Mouse (Mus musculus): ENCODE measurements at regions not wholly inside any gene's neighbourhood (a gene's known extent, or its start where the extent isn't known, plus 50 kb on each side); places are given as distances from the start of the nearest gene placed in this dataset.

GRCm38 (mm10) chr9:94424438-94425135, 113.3 kb downstream of the 1190002N15Rik start:
- H3K4me1 ChIP-seq = no peaks in the 10 kb centered on the region
- no peaks in the 10 kb centered on the region for H3K36me3 ChIP-seq
- DNase-seq (ENCODE audit: low spot score) = no peak
- no peak overlapping the region for H3K4me3 ChIP-seq
- H3K9me3 ChIP-seq (replicated peaks) = no peaks in the 10 kb centered on the region
- H3K27me3 ChIP-seq (ENCODE audit: low read depth, poor library complexity, severe bottlenecking) = no peaks in the 10 kb centered on the region
- 87% methylated on average over 5 of the region's 5 CpGs for WGBS
- H3K27ac ChIP-seq (replicated peaks) = no peak overlapping the region

GRCm38 (mm10) chr9:94410546-94410945, 127.3 kb downstream of the 1190002N15Rik start:
- Histone ChIP-seq H3K27me3 (ENCODE audit: low read depth, poor library complexity, severe bottlenecking) (no peaks in the 10 kb centered on the region), H3K4me1 (peaks cover 27% of the 10 kb centered on the region), H3K9me3 (replicated peaks) (no peaks in the 10 kb centered on the region), H3K36me3 (no peaks in the 10 kb centered on the region), H3K4me3 (no peak overlapping the region), H3K27ac (replicated peaks) (peak overlapping the region; percentile 71)
- DNase-seq (ENCODE audit: low spot score) = no peak
- 66% methylated on average over 8 of the region's 8 CpGs for WGBS

- 63% methylated on average over 3 of the region's 3 CpGs for WGBS
- H3K9me3 ChIP-seq (replicated peaks) = no peaks in the 10 kb centered on the region
- no peaks in the 10 kb centered on the region for H3K36me3 ChIP-seq
- H3K27ac ChIP-seq (replicated peaks) = no peak overlapping the region; the same call in 1 of the 2 replicates
- H3K4me3 ChIP-seq = no peak overlapping the region
- peaks cover 27% of the 10 kb centered on the region for H3K4me1 ChIP-seq
- H3K27me3 ChIP-seq (ENCODE audit: low read depth, poor library complexity, severe bottlenecking) = no peaks in the 10 kb centered on the region
- DNase-seq (ENCODE audit: low spot score) = peak; percentile 33
Observed at GRCm38 (mm10) chr9:94410042-94410441, 127.8 kb downstream of the 1190002N15Rik start.

GRCm38 (mm10) chr9:94408635-94409323, 129.1 kb downstream of the 1190002N15Rik start:
- H3K4me1 ChIP-seq = peaks cover 27% of the 10 kb centered on the region
- no peaks in the 10 kb centered on the region for H3K9me3 ChIP-seq (replicated peaks)
- no peak overlapping the region for H3K4me3 ChIP-seq
- H3K27ac ChIP-seq (replicated peaks) = peak overlapping the region; percentile 52; the same call in 1 of the 2 replicates
- 69% methylated on average over 7 of the region's 7 CpGs for WGBS
- DNase-seq (ENCODE audit: low spot score) = no peak
- H3K27me3 ChIP-seq (ENCODE audit: low read depth, poor library complexity, severe bottlenecking) = no peaks in the 10 kb centered on the region
- H3K36me3 ChIP-seq = no peaks in the 10 kb centered on the region

GRCm38 (mm10) chr9:94407671-94408070, 130.2 kb downstream of the 1190002N15Rik start:
- no peak for DNase-seq (ENCODE audit: low spot score)
- no peaks in the 10 kb centered on the region for H3K36me3 ChIP-seq
- no peaks in the 10 kb centered on the region for H3K9me3 ChIP-seq (replicated peaks)
- no peaks in the 10 kb centered on the region for H3K27me3 ChIP-seq (ENCODE audit: low read depth, poor library complexity, severe bottlenecking)
- H3K4me3 ChIP-seq = no peak overlapping the region
- peak overlapping the region; percentile 49 for H3K27ac ChIP-seq (replicated peaks)
- WGBS = 95% methylated on average over 10 of the region's 10 CpGs
- peaks cover 27% of the 10 kb centered on the region for H3K4me1 ChIP-seq

GRCm38 (mm10) chr9:94404551-94404950, 133.3 kb downstream of the 1190002N15Rik start:
- Histone ChIP-seq H3K4me1 (peaks cover 10% of the 10 kb centered on the region), H3K27me3 (ENCODE audit: low read depth, poor library complexity, severe bottlenecking) (no peaks in the 10 kb centered on the region), H3K27ac (replicated peaks) (no peak overlapping the region), H3K36me3 (no peaks in the 10 kb centered on the region), H3K4me3 (no peak overlapping the region), H3K9me3 (replicated peaks) (no peaks in the 10 kb centered on the region)
- DNase-seq (ENCODE audit: low spot score) = no peak
- 87% methylated on average over 6 of the region's 6 CpGs for WGBS

- WGBS = 95% methylated on average over 1 of the region's 1 CpGs
- Histone ChIP-seq H3K36me3 (no peaks in the 10 kb centered on the region), H3K27me3 (ENCODE audit: low read depth, poor library complexity, severe bottlenecking) (no peaks in the 10 kb centered on the region), H3K4me1 (no peaks in the 10 kb centered on the region), H3K4me3 (no peak overlapping the region), H3K9me3 (replicated peaks) (no peaks in the 10 kb centered on the region), H3K27ac (replicated peaks) (no peak overlapping the region)
- DNase-seq (ENCODE audit: low spot score) = no peak
Observed at GRCm38 (mm10) chr9:94400596-94400995, 137.3 kb downstream of the 1190002N15Rik start.

- WGBS = 85% methylated on average over 5 of the region's 5 CpGs
- Histone ChIP-seq H3K4me1 (no peaks in the 10 kb centered on the region), H3K27ac (replicated peaks) (no peak overlapping the region), H3K36me3 (no peaks in the 10 kb centered on the region), H3K9me3 (replicated peaks) (no peaks in the 10 kb centered on the region), H3K4me3 (no peak overlapping the region), H3K27me3 (ENCODE audit: low read depth, poor library complexity, severe bottlenecking) (no peaks in the 10 kb centered on the region)
- no peak for DNase-seq (ENCODE audit: low spot score)
Observed at GRCm38 (mm10) chr9:94395215-94395614, 142.7 kb downstream of the 1190002N15Rik start.

- Histone ChIP-seq H3K36me3 (no peaks in the 10 kb centered on the region), H3K9me3 (replicated peaks) (no peaks in the 10 kb centered on the region), H3K27ac (replicated peaks) (no peak overlapping the region), H3K27me3 (ENCODE audit: low read depth, poor library complexity, severe bottlenecking) (no peaks in the 10 kb centered on the region), H3K4me3 (no peak overlapping the region), H3K4me1 (no peaks in the 10 kb centered on the region)
- no peak for DNase-seq (ENCODE audit: low spot score)
Observed at GRCm38 (mm10) chr9:94386190-94386589, 151.7 kb downstream of the 1190002N15Rik start.

- Histone ChIP-seq H3K36me3 (no peaks in the 10 kb centered on the region), H3K4me3 (no peak overlapping the region), H3K27ac (replicated peaks) (no peak overlapping the region), H3K9me3 (replicated peaks) (no peaks in the 10 kb centered on the region), H3K27me3 (ENCODE audit: low read depth, poor library complexity, severe bottlenecking) (no peaks in the 10 kb centered on the region), H3K4me1 (peaks cover 15% of the 10 kb centered on the region)
- DNase-seq (ENCODE audit: low spot score) = no peak
- 88% methylated on average over 2 of the region's 2 CpGs for WGBS
Observed at GRCm38 (mm10) chr9:94382293-94382692, 155.6 kb downstream of the 1190002N15Rik start.

GRCm38 (mm10) chr9:94378835-94379234, 159.0 kb downstream of the 1190002N15Rik start:
- H3K27ac ChIP-seq (replicated peaks) = no peak overlapping the region
- peaks cover 19% of the 10 kb centered on the region for H3K4me1 ChIP-seq
- DNase-seq (ENCODE audit: low spot score) = no peak
- WGBS = 76% methylated on average over 5 of the region's 5 CpGs
- H3K36me3 ChIP-seq = no peaks in the 10 kb centered on the region
- no peak overlapping the region for H3K4me3 ChIP-seq
- no peaks in the 10 kb centered on the region for H3K9me3 ChIP-seq (replicated peaks)
- no peaks in the 10 kb centered on the region for H3K27me3 ChIP-seq (ENCODE audit: low read depth, poor library complexity, severe bottlenecking)

GRCm38 (mm10) chr9:94378291-94378690, 159.6 kb downstream of the 1190002N15Rik start:
- Histone ChIP-seq H3K36me3 (no peaks in the 10 kb centered on the region), H3K4me3 (no peak overlapping the region), H3K4me1 (peaks cover 19% of the 10 kb centered on the region), H3K27ac (replicated peaks) (no peak overlapping the region), H3K27me3 (ENCODE audit: low read depth, poor library complexity, severe bottlenecking) (no peaks in the 10 kb centered on the region), H3K9me3 (replicated peaks) (no peaks in the 10 kb centered on the region)
- DNase-seq (ENCODE audit: low spot score) = no peak
- 80% methylated on average over 6 of the region's 6 CpGs for WGBS

- peak overlapping the region; percentile 55 for H3K27ac ChIP-seq (replicated peaks)
- H3K9me3 ChIP-seq (replicated peaks) = no peaks in the 10 kb centered on the region
- DNase-seq (ENCODE audit: low spot score) = no peak
- peaks cover 19% of the 10 kb centered on the region for H3K4me1 ChIP-seq
- 71% methylated on average over 7 of the region's 7 CpGs for WGBS
- H3K27me3 ChIP-seq (ENCODE audit: low read depth, poor library complexity, severe bottlenecking) = no peaks in the 10 kb centered on the region
- H3K36me3 ChIP-seq = no peaks in the 10 kb centered on the region
- H3K4me3 ChIP-seq = no peak overlapping the region
Observed at GRCm38 (mm10) chr9:94377346-94378039, 160.4 kb downstream of the 1190002N15Rik start.
